Mouse (Mus musculus) thymus, adult 2 months (tissue): Measurements from ENCODE around the gene Zcchc24.

ENCODE experiments used
- CTCF ChIP-seq: fragments of 200-500 bp; IDR thresholded peaks from 2 replicates; pipeline ENCODE4 v1.5.1; 2012; ENCODE audit warnings: mild to moderate bottlenecking, control low read depth, low read length, moderate library complexity, borderline replicate concordance; ENCODE audit not compliant: control insufficient read depth, poor library complexity, insufficient read depth; ENCODE audit errors: extremely low read depth
- POLR2A ChIP-seq: fragments of 200-500 bp; IDR thresholded peaks from 2 replicates; pipeline ENCODE4 v1.6.1; 2012; ENCODE audit warnings: mild to moderate bottlenecking, low read length, control low read depth, moderate library complexity; ENCODE audit not compliant: control insufficient read depth, poor library complexity, insufficient read depth; ENCODE audit errors: extremely low read depth

GRCm38 (mm10) chr14:25682020-25682419, 86.8 kb downstream of the Zcchc24 start:
- TF ChIP-seq POLR2A (no peak), CTCF (no peak)
